ENCODE assay signal across 31 mouse cellular contexts in genomic region chr7:133684701-133685100, GRCm38 (mm10). TPM values are rescaled to one million over a fixed set of nuclear protein-coding genes. Genes with fewer than 3 reads are reported as not detected.
DNase-seq lines count a peak whose midpoint lies in the region; ATAC-seq and TF ChIP-seq lines count a peak whose summit lies in the region.
"Had no signal": no experiment of that assay in that cellular context is flagged by ENCODE, and none has a peak within 500 bp of the region (broad histone marks: within the 10 kb centered on the region; RNA-seq: fewer than 3 reads in every experiment).

No protein-coding gene starts in this region.

- peaks cover 4% of the 10 kb centered on the region; the same call in 1 of the 2 replicates for H3K9me3 ChIP-seq in liver, embryonic 13.5 days (replicated peaks)
- peaks cover 6% of the 10 kb centered on the region for H3K9me3 ChIP-seq in liver, postnatal 0 days (ENCODE audit: low read length)
- no peaks in the 10 kb centered on the region for H3K9me3 ChIP-seq in MEL (replicated peaks; ENCODE audit: insufficient read depth, low read length)
- peaks cover 25% of the 10 kb centered on the region; the same call in 1 of the 2 replicates for H3K9me3 ChIP-seq in midbrain, embryonic 10.5 days (replicated peaks)
- H3K9me3 ChIP-seq: embryonic facial prominence, embryonic 15.5 days; hindbrain, embryonic 15.5 days had no signal

- ATAC-seq in liver, embryonic 13.5 days (ENCODE audit: low read depth): 0 out of 2 replicates have a peak, but pooled peaks have one; percentile 29
- no peak for ATAC-seq in liver, postnatal 0 days
- ATAC-seq in hematopoietic stem cell, adult 5-6 weeks (replicated peaks in 1 of 2; ENCODE audit: insufficient read depth in 1 of 2, low FRiP score in 2 of 2, low TSS enrichment in 1 of 2, low read depth in 1 of 2, poor library complexity in 2 of 2, severe bottlenecking in 2 of 2): peak; percentile 37 to 55; a peak in 3 of 4 replicates
- ATAC-seq in megakaryocyte progenitor cell, adult 5-6 weeks (replicated peaks; ENCODE audit: poor library complexity): peak; percentile 72
- ATAC-seq: activated CD4-positive, CD25-positive, alpha-beta regulatory T cell, adult 4 months; CD4-positive, CD25-positive, alpha-beta regulatory T cell, adult 4 months; forebrain, embryonic 14.5 days; forebrain, postnatal 0 days had no signal

- TF ChIP-seq EP300 in liver, postnatal 0 days (IDR thresholded peaks at IDR 0.05; ENCODE audit: low read depth): no peak
- TF ChIP-seq EP300 in MEL (IDR thresholded peaks at IDR 0.05; ENCODE audit: low read depth in 1 of 2, low read length in 2 of 2): no peak

- no peak for TF ChIP-seq POLR2A in MEL (IDR thresholded peaks at IDR 0.05; ENCODE audit: control insufficient read depth in 1 of 2, insufficient read depth in 1 of 2, low read depth in 1 of 2, low read length in 2 of 2, poor library complexity in 1 of 2)

- no peak for TF ChIP-seq RAD21 in MEL (IDR thresholded peaks at IDR 0.05; ENCODE audit: low read depth, low read length)

- peaks cover 56% of the 10 kb centered on the region for H3K36me3 ChIP-seq in liver, embryonic 13.5 days
- H3K36me3 ChIP-seq in liver, postnatal 0 days (replicated peaks; ENCODE audit: insufficient read depth, low read length): peaks cover 34% of the 10 kb centered on the region
- H3K36me3 ChIP-seq in MEL (ENCODE audit: control insufficient read depth in 1 of 2, insufficient read depth in 2 of 2, low read length in 2 of 2): no peaks in the 10 kb centered on the region
- H3K36me3 ChIP-seq in midbrain, embryonic 10.5 days: peaks cover 38% of the 10 kb centered on the region

- H3K27me3 ChIP-seq in liver, embryonic 13.5 days: no peaks in the 10 kb centered on the region
- H3K27me3 ChIP-seq in liver, postnatal 0 days (ENCODE audit: insufficient read depth, low read length): no peaks in the 10 kb centered on the region
- H3K27me3 ChIP-seq in MEL (ENCODE audit: control insufficient read depth in 1 of 2, insufficient read depth in 2 of 2, low read length in 2 of 2): no peaks in the 10 kb centered on the region
- no peaks in the 10 kb centered on the region for H3K27me3 ChIP-seq in midbrain, embryonic 10.5 days (ENCODE audit: low read depth, poor library complexity, severe bottlenecking)
- H3K27me3 ChIP-seq: embryonic facial prominence, embryonic 12.5 days; embryonic facial prominence, embryonic 15.5 days; heart, embryonic 13.5 days; hindbrain, embryonic 12.5 days; hindbrain, embryonic 15.5 days had no signal

- no peak overlapping the region for H3K9ac ChIP-seq in liver, embryonic 13.5 days
- H3K9ac ChIP-seq in liver, postnatal 0 days (replicated peaks): no peak overlapping the region
- H3K9ac ChIP-seq in MEL (ENCODE audit: control insufficient read depth, low read depth, low read length, poor library complexity, severe bottlenecking): no peak overlapping the region
- H3K9ac ChIP-seq: embryonic facial prominence, embryonic 12.5 days; embryonic facial prominence, embryonic 15.5 days; forebrain, postnatal 0 days; heart, embryonic 13.5 days; hindbrain, embryonic 12.5 days; hindbrain, embryonic 15.5 days had no signal

- no peak overlapping the region for H3K4me2 ChIP-seq in liver, embryonic 13.5 days
- no peak overlapping the region for H3K4me2 ChIP-seq in liver, postnatal 0 days (ENCODE audit: low read depth, low read length)
- H3K4me2 ChIP-seq: embryonic facial prominence, embryonic 12.5 days; embryonic facial prominence, embryonic 15.5 days; heart, embryonic 13.5 days; hindbrain, embryonic 12.5 days; hindbrain, embryonic 15.5 days had no signal

- no peaks in the 10 kb centered on the region for H3K4me1 ChIP-seq in liver, embryonic 13.5 days (replicated peaks)
- H3K4me1 ChIP-seq in liver, postnatal 0 days (ENCODE audit: insufficient read depth): no peaks in the 10 kb centered on the region
- H3K4me1 ChIP-seq in MEL (ENCODE audit: control insufficient read depth in 1 of 2, insufficient read depth in 2 of 2, low read length in 2 of 2): no peaks in the 10 kb centered on the region
- no peaks in the 10 kb centered on the region for H3K4me1 ChIP-seq in midbrain, embryonic 10.5 days
- H3K4me1 ChIP-seq: embryonic facial prominence, embryonic 12.5 days; embryonic facial prominence, embryonic 15.5 days; heart, embryonic 10.5 days; hindbrain, embryonic 12.5 days; hindbrain, embryonic 15.5 days had no signal

- H3K79me2 ChIP-seq in MEL (ENCODE audit: control insufficient read depth, insufficient read depth, low read length, poor library complexity): no peaks in the 10 kb centered on the region

- TF ChIP-seq CTCF in liver, postnatal 0 days (IDR thresholded peaks at IDR 0.05; ENCODE audit: low read depth): no peak
- no peak for TF ChIP-seq CTCF in MEL (IDR thresholded peaks at IDR 0.05 in 2 of 3, conservative IDR thresholded peaks at IDR 0.05 in 1 of 3; ENCODE audit: control insufficient read depth in 1 of 3, insufficient read depth in 1 of 3, low read depth in 2 of 3, low read length in 3 of 3, poor library complexity in 1 of 3, severe bottlenecking in 1 of 3)

- 84% methylated on average over 6 of the region's 6 CpGs for WGBS in liver, embryonic 13.5 days (ENCODE audit: insufficient replicate concordance)
- 84% methylated on average over 6 of the region's 6 CpGs for WGBS in liver, postnatal 0 days (ENCODE audit: insufficient replicate concordance)
- WGBS in midbrain, embryonic 10.5 days: 98% methylated on average over 6 of the region's 6 CpGs

- no peak for DNase-seq in liver, embryonic 13.5 days
- DNase-seq in liver, postnatal 0 days: no peak
- DNase-seq in MEL (ENCODE audit: low read depth, low spot score): peak; percentile 41
- no peak for DNase-seq in midbrain, embryonic 10.5 days (ENCODE audit: low spot score)
- no peak for DNase-seq in urinary bladder, postnatal 25 days (ENCODE audit: low spot score)
- DNase-seq: adrenal gland, adult 8-10 months; adrenal gland, postnatal 25 days; cerebellum, adult 11-12 months; cerebellum, adult 8-10 months; cerebellum, postnatal 10 days; forebrain, postnatal 0 days; gastrocnemius, postnatal 25 days; heart, adult 2 months; heart, postnatal 14 days; heart, postnatal 4 days had no signal

- H3K4me3 ChIP-seq in liver, embryonic 13.5 days (replicated peaks): no peak overlapping the region
- no peak overlapping the region for H3K4me3 ChIP-seq in liver, postnatal 0 days (ENCODE audit: low read depth, low read length)
- H3K4me3 ChIP-seq in MEL (ENCODE audit: control insufficient read depth in 1 of 2, insufficient read depth in 1 of 2, low read depth in 2 of 2, low read length in 2 of 2): no peak overlapping the region
- no peak overlapping the region for H3K4me3 ChIP-seq in midbrain, embryonic 10.5 days
- H3K4me3 ChIP-seq: embryonic facial prominence, embryonic 12.5 days; embryonic facial prominence, embryonic 15.5 days; heart, adult 2 months; heart, embryonic 10.5 days; heart, embryonic 13.5 days; hindbrain, embryonic 12.5 days; hindbrain, embryonic 15.5 days had no signal

- H3K27ac ChIP-seq in liver, embryonic 13.5 days: no peak overlapping the region
- no peak overlapping the region for H3K27ac ChIP-seq in liver, postnatal 0 days (ENCODE audit: low read depth)
- no peak overlapping the region for H3K27ac ChIP-seq in MEL (ENCODE audit: control insufficient read depth, low read depth, low read length)
- no peak overlapping the region for H3K27ac ChIP-seq in midbrain, embryonic 10.5 days (replicated peaks)
- H3K27ac ChIP-seq: embryonic facial prominence, embryonic 12.5 days; embryonic facial prominence, embryonic 15.5 days; heart, adult 2 months; heart, embryonic 10.5 days; heart, embryonic 13.5 days; hindbrain, embryonic 12.5 days; hindbrain, embryonic 15.5 days had no signal

RNA-seq across cellular contexts. Expression of gene Mmp21, which starts 4.8 kb away (rescaled TPM):
- polyA plus RNA-seq in liver, embryonic 13.5 days (2015; fragmentation: Nextera tagmentation; extraction: Ambion mirVana): 0.09 TPM in 1 of 2 replicates, not detected in the other
- 0.11 TPM in 1 of 2 replicates, not detected in the other for polyA plus RNA-seq in liver, postnatal 0 days (2015; fragmentation: Nextera tagmentation; extraction: Ambion mirVana)
- not detected in 2 replicates for total RNA-seq in MEL (2012; rRNA removed)
- not detected for polyA plus RNA-seq in MEL (2012; ENCODE audit: insufficient read depth in 1 of 2, insufficient read length in 2 of 2, low read depth in 1 of 2, low replicate concordance in 2 of 2, missing spikeins in 1 of 2)
- not detected in 2 replicates for total RNA-seq in hematopoietic stem cell, adult 5-6 weeks (2017)
- total RNA-seq in megakaryocyte progenitor cell, adult 5-6 weeks (2015): not detected in 2 replicates
- total RNA-seq in megakaryocyte progenitor cell, adult 5-6 weeks (2017): 0.03 TPM in 1 of 2 replicates, not detected in the other
- 0.10 TPM in 1 of 2 replicates, not detected in the other for polyA plus RNA-seq in midbrain, embryonic 10.5 days (2016; fragmentation: Nextera tagmentation; extraction: Ambion mirVana)
- total RNA-seq: adrenal gland, adult 8-10 months; adrenal gland, postnatal 25 days; forebrain, postnatal 0 days; gastrocnemius, adult 8-10 months; gastrocnemius, postnatal 25 days; heart, adult 2 months; heart, postnatal 14 days; heart, postnatal 4 days had no signal
- polyA plus RNA-seq: C2C12; forebrain, embryonic 11.5 days; forebrain, embryonic 14.5 days; forebrain, postnatal 0 days; gonadal fat pad, adult 2 months; heart, adult 2 months; heart, embryonic 10.5 days; heart, embryonic 13.5 days; heart, embryonic 16.5 days; hindbrain, embryonic 12.5 days had no signal

RNA-seq across cellular contexts. Expression of gene Bccip, which starts 24.4 kb away (rescaled TPM):
- 121 and 142 TPM in 2 replicates for polyA plus RNA-seq in liver, embryonic 13.5 days (2015; fragmentation: Nextera tagmentation; extraction: Ambion mirVana)
- polyA plus RNA-seq in liver, postnatal 0 days (2015; fragmentation: Nextera tagmentation; extraction: Ambion mirVana): 68.7 and 70.3 TPM in 2 replicates
- 86.2 and 91.0 TPM in 2 replicates for total RNA-seq in MEL (2012; rRNA removed)
- polyA plus RNA-seq in MEL (2012; ENCODE audit: insufficient read depth in 1 of 2, insufficient read length in 2 of 2, low read depth in 1 of 2, low replicate concordance in 2 of 2, missing spikeins in 1 of 2): 100 to 1,000 TPM in 1 of 2 experiments, not detected in 1; 150 TPM
- 83.5 and 114 TPM in 2 replicates for total RNA-seq in hematopoietic stem cell, adult 5-6 weeks (2017)
- total RNA-seq in megakaryocyte progenitor cell, adult 5-6 weeks (2015): 106 TPM in 2 replicates
- 105 and 140 TPM in 2 replicates for total RNA-seq in megakaryocyte progenitor cell, adult 5-6 weeks (2017)
- polyA plus RNA-seq in midbrain, embryonic 10.5 days (2016; fragmentation: Nextera tagmentation; extraction: Ambion mirVana): 167 and 188 TPM in 2 replicates

RNA-seq across cellular contexts. Expression of gene Uros, which starts 25.2 kb away (rescaled TPM):
- polyA plus RNA-seq in liver, embryonic 13.5 days (2015; fragmentation: Nextera tagmentation; extraction: Ambion mirVana): 184 and 196 TPM in 2 replicates
- 51.9 and 56.1 TPM in 2 replicates for polyA plus RNA-seq in liver, postnatal 0 days (2015; fragmentation: Nextera tagmentation; extraction: Ambion mirVana)
- total RNA-seq in MEL (2012; rRNA removed): 12.3 and 17.5 TPM in 2 replicates
- 10 to 100 TPM in 1 of 2 experiments, not detected in 1; 22.0 TPM for polyA plus RNA-seq in MEL (2012; ENCODE audit: insufficient read depth in 1 of 2, insufficient read length in 2 of 2, low read depth in 1 of 2, low replicate concordance in 2 of 2, missing spikeins in 1 of 2)
- total RNA-seq in hematopoietic stem cell, adult 5-6 weeks (2017): 10.8 and 17.8 TPM in 2 replicates
- total RNA-seq in megakaryocyte progenitor cell, adult 5-6 weeks (2015): 14.3 and 21.7 TPM in 2 replicates
- 18.3 and 23.3 TPM in 2 replicates for total RNA-seq in megakaryocyte progenitor cell, adult 5-6 weeks (2017)
- polyA plus RNA-seq in midbrain, embryonic 10.5 days (2016; fragmentation: Nextera tagmentation; extraction: Ambion mirVana): 37.2 and 38.7 TPM in 2 replicates

RNA-seq across cellular contexts. Expression of gene Edrf1, which starts 47.4 kb away (rescaled TPM):
- polyA plus RNA-seq in liver, embryonic 13.5 days (2015; fragmentation: Nextera tagmentation; extraction: Ambion mirVana): 10.7 and 13.8 TPM in 2 replicates
- polyA plus RNA-seq in liver, postnatal 0 days (2015; fragmentation: Nextera tagmentation; extraction: Ambion mirVana): 3.9 and 4.5 TPM in 2 replicates
- 26.5 and 28.1 TPM in 2 replicates for total RNA-seq in MEL (2012; rRNA removed)
- polyA plus RNA-seq in MEL (2012; ENCODE audit: insufficient read depth in 1 of 2, insufficient read length in 2 of 2, low read depth in 1 of 2, low replicate concordance in 2 of 2, missing spikeins in 1 of 2): 100 to 1,000 TPM in 1 of 2 experiments, 10 to 100 TPM in 1; 17.8 to 104 TPM
- 20.3 and 33.4 TPM in 2 replicates for total RNA-seq in hematopoietic stem cell, adult 5-6 weeks (2017)
- 13.5 and 22.4 TPM in 2 replicates for total RNA-seq in megakaryocyte progenitor cell, adult 5-6 weeks (2015)
- total RNA-seq in megakaryocyte progenitor cell, adult 5-6 weeks (2017): 20.4 and 26.7 TPM in 2 replicates
- 26.0 and 29.1 TPM in 2 replicates for polyA plus RNA-seq in midbrain, embryonic 10.5 days (2016; fragmentation: Nextera tagmentation; extraction: Ambion mirVana)
